Mouse (Mus musculus) megakaryocyte-erythroid progenitor cell, adult 5-6 weeks (primary cell): ENCODE results near the gene Pdcd2l. TPM values are rescaled to one million over a fixed set of nuclear protein-coding genes. Genes with fewer than 3 reads are reported as not detected.
A peak's percentile ranks its signal among the peaks of the same experiment; 100 is the strongest.

Source experiments
- ATAC-seq: replicated peaks from 2 replicates; pipeline ENCODE4 v1.8.0; 2016; ENCODE audit warnings: mild to moderate bottlenecking, inconsistent platforms; ENCODE audit not compliant: severe bottlenecking, poor library complexity, low FRiP score, low TSS enrichment
- total RNA-seq, 2 experiments: library from RNA; stranded (forward) in 1 of 2; stranded (reverse) in 1 of 2; fragments of 200-1000, 215-1000 nt in 1 of 2; fragments of >200 nt in 1 of 2; fragmentation: Nextera tagmentation in 1 of 2; gene quantifications; 2 replicates each; pipeline ENCODE4 v1.2.3; 2014 to 2017

Pdcd2l gene
- total RNA-seq, 2 experiments from 2014 or later, result 18.2 to 39.7 TPM

DNA sequence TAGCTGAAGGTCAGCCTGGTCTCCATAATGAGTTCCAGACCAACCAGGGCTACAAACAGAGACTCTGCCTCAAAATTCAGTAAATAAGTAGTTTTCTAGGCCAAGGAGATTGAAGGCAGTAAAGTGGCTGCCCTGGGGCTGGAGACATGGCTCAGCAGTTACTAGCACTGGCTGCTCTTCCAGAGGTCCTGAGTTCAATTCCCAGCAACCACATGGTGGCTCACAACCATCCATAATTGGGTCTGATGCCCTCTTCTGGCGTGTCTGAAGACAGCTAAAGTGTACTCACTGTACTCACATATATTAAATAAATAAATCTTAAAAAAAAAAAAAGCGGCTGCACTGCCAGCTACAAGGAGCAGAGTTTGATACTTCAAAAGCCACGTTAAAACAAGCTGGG lies 30.5 kb downstream of the Pdcd2l start:
- ATAC-seq, result no peak

GRCm38 (mm10) chr7:34164671-34165070 lies 31.8 kb downstream of the Pdcd2l start:
- no peak for ATAC-seq

DNA sequence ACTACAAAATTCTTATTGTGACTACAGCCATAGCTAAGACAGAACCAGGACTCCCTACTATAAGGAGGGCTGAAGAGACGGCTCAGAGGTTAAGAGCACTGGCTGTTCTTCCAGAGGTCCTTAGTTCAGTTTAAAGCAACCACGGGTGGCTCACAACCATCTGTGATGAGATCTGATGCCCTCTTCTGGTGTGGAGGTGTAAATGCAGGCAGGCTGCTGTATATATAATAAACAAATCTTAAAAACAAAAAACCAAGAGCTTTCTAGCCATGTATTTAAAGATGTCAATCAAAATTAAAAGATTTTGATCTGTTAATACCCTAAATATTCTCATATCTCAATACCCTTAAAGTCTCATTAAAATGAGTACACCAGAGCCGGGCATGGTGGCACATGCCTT lies 37.3 kb downstream of the Pdcd2l start:
- no peak for ATAC-seq

DNA sequence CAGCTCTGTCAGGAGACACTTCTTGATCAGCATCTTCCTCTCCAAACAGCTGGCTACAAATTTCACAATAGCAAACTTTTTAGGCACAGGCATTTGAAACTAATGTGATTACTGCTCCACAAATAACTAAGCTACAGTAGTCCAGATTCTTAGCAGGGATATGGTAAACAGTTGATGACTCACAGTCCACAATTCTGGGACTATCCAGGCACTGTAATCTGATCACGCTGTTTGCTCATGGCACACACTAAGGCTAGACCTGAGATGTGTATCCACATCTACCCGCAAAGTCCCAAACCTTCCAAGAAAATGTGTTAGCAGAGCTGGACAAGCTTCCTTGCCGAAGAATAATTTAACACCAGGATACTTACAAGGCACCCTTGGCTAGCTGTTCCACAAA lies 38.5 kb downstream of the Pdcd2l start:
- no peak for ATAC-seq

DNA sequence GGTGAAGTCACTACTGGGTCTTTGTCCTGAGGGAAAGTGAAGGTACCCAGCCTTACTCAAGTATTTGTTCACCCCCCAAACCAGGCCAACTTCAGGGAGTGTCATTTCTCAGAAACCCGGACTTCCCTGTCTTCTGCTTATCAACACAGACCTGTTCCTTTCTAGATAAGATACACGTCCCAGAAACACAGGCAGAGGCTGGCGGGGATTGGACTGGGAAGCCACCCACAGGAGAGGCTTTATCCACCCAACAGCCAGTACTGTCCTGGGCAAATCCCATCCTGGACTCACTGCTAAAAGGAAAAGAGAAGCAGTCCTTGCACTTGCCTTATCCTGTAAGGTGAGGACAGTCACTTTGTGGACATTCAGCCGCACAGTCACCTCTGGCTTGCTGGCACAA lies 49.3 kb downstream of the Pdcd2l start:
- peak; percentile 56 for ATAC-seq

DNA sequence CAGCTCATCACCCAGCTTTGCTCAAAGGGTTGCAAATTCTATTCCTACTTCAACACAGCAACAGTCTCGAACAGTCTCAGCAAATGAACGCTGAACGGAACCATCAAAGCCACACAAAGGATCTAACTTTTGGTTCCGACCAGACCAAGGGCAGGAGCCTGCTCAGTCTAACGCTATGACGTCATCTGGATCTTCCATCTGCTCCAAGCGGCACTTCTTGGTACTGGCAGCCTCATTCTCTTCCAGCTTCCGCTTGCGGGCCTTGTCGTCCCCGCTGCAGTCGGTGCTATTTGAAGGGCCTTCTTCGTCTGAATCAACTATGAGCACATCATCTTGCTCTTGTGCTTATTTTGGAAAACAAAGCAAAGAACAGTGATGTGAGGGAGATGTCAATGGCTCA lies 55.3 kb downstream of the Pdcd2l start:
- no peak for ATAC-seq

DNA sequence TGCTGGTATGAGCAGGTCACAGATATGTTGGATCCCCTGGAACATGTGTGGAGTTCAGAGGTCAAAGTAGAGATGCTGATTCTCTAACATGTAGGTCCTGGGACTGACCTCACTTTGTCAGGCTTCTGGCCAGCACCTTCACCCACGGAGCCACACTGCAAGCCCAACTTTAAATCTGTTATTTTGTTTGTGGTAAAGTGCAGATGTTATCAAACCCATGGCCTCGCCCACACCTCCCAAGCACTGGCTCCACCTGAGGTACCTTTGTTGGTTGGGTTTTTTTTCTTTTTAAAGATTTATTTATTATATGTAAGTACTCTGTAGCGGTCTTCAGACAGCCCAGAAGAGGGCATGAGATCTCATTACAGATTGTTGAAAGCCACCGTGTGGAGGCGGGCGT lies 57.0 kb downstream of the Pdcd2l start:
- ATAC-seq, result no peak

Other genes with a start within 250 kb of the Pdcd2l start
- gene Scgb2b27, start 182.7 kb downstream of the Pdcd2l start, total RNA-seq (2014; fragmentation: Nextera tagmentation), result not detected in 2 replicates
- gene Scgb2b27, start 182.7 kb downstream of the Pdcd2l start, total RNA-seq (2017), result not detected in 2 replicates
- not detected in 2 replicates for gene Scgb1b27, start 175.2 kb downstream of the Pdcd2l start, total RNA-seq (2014; fragmentation: Nextera tagmentation)
- gene Scgb1b27, start 175.2 kb downstream of the Pdcd2l start, total RNA-seq (2017), result not detected in 2 replicates
- not detected in 2 replicates for gene Scgb1b30, start 101.2 kb downstream of the Pdcd2l start, total RNA-seq (2014; fragmentation: Nextera tagmentation)
- gene Scgb1b30, start 101.2 kb downstream of the Pdcd2l start, total RNA-seq (2017), result not detected in 2 replicates
- not detected in 2 replicates for gene Wtip, start 63.4 kb downstream of the Pdcd2l start, total RNA-seq (2014; fragmentation: Nextera tagmentation)
- gene Wtip, start 63.4 kb downstream of the Pdcd2l start, total RNA-seq (2017), result not detected in 2 replicates
- gene Uba2, start 27.1 kb downstream of the Pdcd2l start, total RNA-seq (2014; fragmentation: Nextera tagmentation), result 180 and 188 TPM in 2 replicates
- 234 and 250 TPM in 2 replicates for gene Uba2, start 27.1 kb downstream of the Pdcd2l start, total RNA-seq (2017)
- gene Gpi1, start 33.7 kb upstream of the Pdcd2l start, total RNA-seq (2014; fragmentation: Nextera tagmentation), result 178 and 238 TPM in 2 replicates
- 139 and 227 TPM in 2 replicates for gene Gpi1, start 33.7 kb upstream of the Pdcd2l start, total RNA-seq (2017)
- gene Gm6096, start 54.4 kb upstream of the Pdcd2l start, total RNA-seq (2014; fragmentation: Nextera tagmentation), result not detected in 2 replicates
- gene Gm6096, start 54.4 kb upstream of the Pdcd2l start, total RNA-seq (2017), result not detected in 2 replicates
- 18.1 and 31.2 TPM in 2 replicates for gene 4931406P16Rik, start 116.9 kb upstream of the Pdcd2l start, total RNA-seq (2014; fragmentation: Nextera tagmentation)
- 16.2 and 20.3 TPM in 2 replicates for gene 4931406P16Rik, start 116.9 kb upstream of the Pdcd2l start, total RNA-seq (2017)
- gene Lsm14a, start 196.7 kb upstream of the Pdcd2l start, total RNA-seq (2014; fragmentation: Nextera tagmentation), result 102 and 120 TPM in 2 replicates
- gene Lsm14a, start 196.7 kb upstream of the Pdcd2l start, total RNA-seq (2017), result 77.0 and 82.9 TPM in 2 replicates